Mouse (Mus musculus) E14TG2a.4 (cell line): ENCODE measurements around the gene Ano6.

Experiments used
- H3K27me3 ChIP-seq: 2 replicates; pipeline ENCODE4 v1.6.1; 2014; ENCODE audit warnings: low read length, control low read depth; ENCODE audit not compliant: insufficient read depth
- H3K36me3 ChIP-seq: 2 replicates; pipeline ENCODE4 v1.6.1; 2014; ENCODE audit warnings: low read length, control low read depth; ENCODE audit not compliant: insufficient read depth
- H3K4me1 ChIP-seq: replicated peaks from 2 replicates; pipeline ENCODE4 v1.6.1; 2014; ENCODE audit warnings: low read depth, low read length, control low read depth
- H3K4me3 ChIP-seq: replicated peaks from 2 replicates; pipeline ENCODE4 v1.5.1; 2014; ENCODE audit warnings: mild to moderate bottlenecking, low read length
- H3K9me3 ChIP-seq: 2 replicates; pipeline ENCODE4 v1.6.1; 2014; ENCODE audit warnings: low read length, control low read depth
- CTCF ChIP-seq: conservative IDR thresholded peaks from 2 replicates; pipeline ENCODE4 v1.5.1; 2014; ENCODE audit warnings: low read length
- NANOG ChIP-seq: IDR thresholded peaks from 2 replicates; pipeline ENCODE4 v1.6.1; 2014; ENCODE audit warnings: borderline replicate concordance, low read length, mixed read lengths
- POU5F1 ChIP-seq: IDR thresholded peaks from 2 replicates; pipeline ENCODE4 v1.6.1; 2014; ENCODE audit warnings: low read length, borderline replicate concordance

Gene Ano6

DNA sequence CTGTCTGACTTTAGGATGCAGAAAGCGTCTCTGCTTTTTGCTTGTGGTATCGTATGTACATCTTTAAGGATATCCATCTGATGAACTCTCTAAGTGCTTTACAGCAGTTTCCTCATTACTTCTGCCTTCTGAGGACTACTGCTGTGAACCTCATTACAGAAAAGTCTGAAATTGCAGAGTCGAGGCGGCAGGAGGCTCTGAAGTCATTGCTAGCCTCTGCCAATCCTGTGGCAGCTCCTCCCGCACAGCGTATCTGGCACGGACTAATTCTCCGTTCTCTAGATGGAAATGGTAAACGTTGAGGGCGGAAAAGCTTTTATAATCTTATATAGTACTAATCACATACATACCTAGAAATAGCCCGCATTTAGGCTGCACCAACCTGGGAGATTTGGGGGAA, 144.5 kb downstream of the Ano6 start:
- Histone ChIP-seq H3K36me3 (peaks cover 27% of the 10 kb centered on the region), H3K9me3 (peaks cover 11% of the 10 kb centered on the region)

GRCm38 (mm10) chr15:95943470-95943869, 152.8 kb downstream of the Ano6 start:
- Histone ChIP-seq H3K4me1 (peaks cover 14% of the 10 kb centered on the region), H3K27me3 (no peaks in the 10 kb centered on the region), H3K36me3 (peaks cover 40% of the 10 kb centered on the region), H3K9me3 (peaks cover 15% of the 10 kb centered on the region), H3K4me3 (no peak overlapping the region)
- TF ChIP-seq CTCF, result peak; percentile 46
- TF ChIP-seq NANOG, result no peak

More for the DNA sequence above, 144.5 kb downstream of the Ano6 start:
- no peaks in the 10 kb centered on the region for H3K27me3 ChIP-seq
- H3K4me1 ChIP-seq, result no peaks in the 10 kb centered on the region
- H3K4me3 ChIP-seq, result no peak overlapping the region
- TF ChIP-seq POU5F1, result no peak
- TF ChIP-seq CTCF, result no peak
- no peak for TF ChIP-seq NANOG

GRCm38 (mm10) chr15:95944299-95944698, 153.7 kb downstream of the Ano6 start:
- peaks cover 19% of the 10 kb centered on the region for H3K4me1 ChIP-seq
- H3K27me3 ChIP-seq, result no peaks in the 10 kb centered on the region
- peaks cover 40% of the 10 kb centered on the region for H3K36me3 ChIP-seq
- peaks cover 9% of the 10 kb centered on the region for H3K9me3 ChIP-seq
- no peak for TF ChIP-seq NANOG
- TF ChIP-seq POU5F1, result no peak
- no peak for TF ChIP-seq CTCF
- no peak overlapping the region for H3K4me3 ChIP-seq

GRCm38 (mm10) chr15:95945951-95946708, 155.5 kb downstream of the Ano6 start:
- no peaks in the 10 kb centered on the region for H3K27me3 ChIP-seq
- H3K36me3 ChIP-seq, result peaks cover 47% of the 10 kb centered on the region
- H3K4me1 ChIP-seq, result peaks cover 14% of the 10 kb centered on the region
- 0 out of 2 replicates have a peak, but pooled peaks cover 2% of the 10 kb centered on the region for H3K9me3 ChIP-seq
- no peak for TF ChIP-seq NANOG
- no peak for TF ChIP-seq POU5F1
- no peak for TF ChIP-seq CTCF
- H3K4me3 ChIP-seq, result no peak overlapping the region

DNA sequence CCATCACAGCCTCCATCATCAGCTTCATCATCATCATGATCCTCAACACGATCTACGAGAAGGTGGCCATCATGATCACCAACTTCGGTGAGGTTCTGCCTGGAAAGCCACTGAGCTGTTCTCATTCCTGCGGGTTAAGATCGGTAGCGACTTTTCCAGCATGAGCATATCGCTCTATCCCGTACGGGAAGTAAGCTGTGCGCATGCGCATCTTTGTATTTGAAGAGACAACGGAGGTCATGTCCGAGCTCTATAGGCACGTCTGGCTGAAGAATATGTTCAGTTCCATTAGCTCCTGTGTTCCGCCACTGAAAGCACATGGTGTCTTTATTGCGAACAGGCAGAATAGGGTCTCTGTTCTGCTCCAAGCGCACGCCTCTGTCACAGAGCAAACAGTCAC, 157.8 kb downstream of the Ano6 start:
- Histone ChIP-seq H3K36me3 (peaks cover 49% of the 10 kb centered on the region), H3K4me1 (peaks cover 14% of the 10 kb centered on the region), H3K27me3 (no peaks in the 10 kb centered on the region), H3K4me3 (peak overlapping the region; percentile 62), H3K9me3 (no peaks in the 10 kb centered on the region)
- TF ChIP-seq POU5F1, result no peak

GRCm38 (mm10) chr15:95949336-95949735, 158.7 kb downstream of the Ano6 start:
- Histone ChIP-seq H3K27me3 (no peaks in the 10 kb centered on the region), H3K4me3 (no peak overlapping the region), H3K9me3 (no peaks in the 10 kb centered on the region), H3K36me3 (peaks cover 57% of the 10 kb centered on the region), H3K4me1 (peaks cover 14% of the 10 kb centered on the region)
- TF ChIP-seq POU5F1, result no peak
- no peak for TF ChIP-seq NANOG
- TF ChIP-seq CTCF, result no peak

- no peak for TF ChIP-seq CTCF
- TF ChIP-seq NANOG, result no peak
- no peak for TF ChIP-seq POU5F1
- H3K36me3 ChIP-seq, result peaks cover 71% of the 10 kb centered on the region
- no peaks in the 10 kb centered on the region for H3K9me3 ChIP-seq
- H3K4me1 ChIP-seq, result peaks cover 11% of the 10 kb centered on the region
- no peaks in the 10 kb centered on the region for H3K27me3 ChIP-seq
- no peak overlapping the region for H3K4me3 ChIP-seq
Measured at GRCm38 (mm10) chr15:95951497-95951896, 160.9 kb downstream of the Ano6 start.

DNA sequence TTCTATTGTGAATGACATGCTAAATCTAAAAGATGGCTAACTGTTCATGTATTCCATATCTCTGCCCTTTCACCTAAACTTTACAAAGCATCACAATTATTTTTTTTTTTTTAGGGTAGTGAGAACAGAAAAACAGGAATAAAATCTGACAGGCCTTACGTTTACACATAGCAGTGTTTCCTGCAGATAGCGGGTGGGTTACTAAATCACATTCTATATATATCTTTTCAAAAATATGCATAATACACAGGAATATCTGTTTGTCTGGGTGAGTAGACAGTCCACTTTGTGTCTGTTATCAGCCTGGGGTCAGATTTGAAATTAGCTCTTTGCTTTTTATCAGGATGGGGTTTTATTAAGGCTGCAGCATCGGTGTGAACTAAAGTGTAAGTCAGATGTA, 166.0 kb downstream of the Ano6 start:
- Histone ChIP-seq H3K4me1 (peaks cover 5% of the 10 kb centered on the region), H3K27me3 (no peaks in the 10 kb centered on the region), H3K9me3 (no peaks in the 10 kb centered on the region), H3K36me3 (peaks cover 78% of the 10 kb centered on the region), H3K4me3 (no peak overlapping the region)
- TF ChIP-seq POU5F1 (no peak), CTCF (no peak), NANOG (no peak)

DNA sequence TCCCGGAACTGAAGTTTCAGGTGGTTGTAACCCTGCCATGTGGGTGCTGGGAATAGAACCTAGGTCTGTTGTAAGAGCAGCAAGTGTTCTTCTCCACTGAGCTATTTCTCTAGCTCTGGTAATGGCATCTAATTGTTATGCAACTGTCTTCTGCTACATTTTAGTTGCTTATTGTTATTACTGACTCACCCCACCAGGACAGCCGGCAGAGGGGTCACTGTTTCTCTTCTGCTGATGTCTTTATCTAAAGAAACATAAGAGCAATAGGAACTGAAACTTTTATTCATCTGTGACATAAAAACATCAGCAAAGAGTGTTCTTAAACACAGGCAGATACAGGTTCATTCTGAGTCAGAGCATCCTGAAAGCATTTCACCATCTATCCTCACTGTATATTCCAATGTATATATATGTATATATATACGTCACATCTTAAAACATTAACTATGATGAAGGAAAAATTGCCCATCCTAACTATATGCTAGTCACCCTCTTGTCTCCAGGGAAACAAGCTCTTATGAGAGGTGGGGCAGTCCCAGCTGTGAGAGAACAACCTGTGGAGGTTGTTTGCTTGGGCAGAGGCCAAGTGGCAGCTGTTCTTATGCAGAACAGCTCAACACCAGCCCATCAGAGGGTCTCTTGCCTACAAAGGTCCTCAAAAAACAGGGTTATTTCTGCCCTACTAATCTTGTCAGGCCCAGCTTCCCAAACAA, 171.9 kb downstream of the Ano6 start:
- TF ChIP-seq POU5F1 (no peak), CTCF (no peak), NANOG (no peak)
- Histone ChIP-seq H3K9me3 (no peaks in the 10 kb centered on the region), H3K36me3 (peaks cover 62% of the 10 kb centered on the region), H3K4me3 (no peak overlapping the region), H3K4me1 (peaks cover 17% of the 10 kb centered on the region), H3K27me3 (no peaks in the 10 kb centered on the region)
